Mouse (Mus musculus) central nervous system, embryonic 11.5 days (tissue): ENCODE measurements around the gene Neurog3. TPM values are rescaled to one million over a fixed set of nuclear protein-coding genes. Genes with fewer than 3 reads are reported as not detected.

Experiments
- polyA plus RNA-seq: library from polyadenylated mRNA; depleted of rRNA; stranded (reverse); fragments of >200 nt; gene quantifications from 2 replicates; pipeline ENCODE4 v1.2.3, GENCODE M21; 2012; rRNA removed

Gene Neurog3
- 0.95 and 2.4 TPM in 2 replicates for polyA plus RNA-seq

GRCm38 (mm10) chr10:62132691-62133281, at the start of gene Neurog3:
TSS of gene Neurog3 (plus strand) at chr10:62133090.

GRCm38 (mm10) chr10:62143820-62144219, 10.9 kb downstream of the Neurog3 start, which contains the start of gene Fam241b:
TSS of gene Fam241b (minus strand) at chr10:62143920.

Other genes starting within 250 kb of the Neurog3 start
- gene Col13a1, start 154.0 kb upstream of the Neurog3 start, polyA plus RNA-seq: 4.9 and 7.5 TPM in 2 replicates
- gene Fam241b, start 10.8 kb downstream of the Neurog3 start, polyA plus RNA-seq: 11.5 and 13.4 TPM in 2 replicates
- 8.2 and 14.1 TPM in 2 replicates for gene Tspan15, start 98.2 kb downstream of the Neurog3 start, polyA plus RNA-seq
- gene Tacr2, start 119.3 kb downstream of the Neurog3 start, polyA plus RNA-seq: not detected in 2 replicates
- 32.4 and 32.5 TPM in 2 replicates for gene Hk1, start 246.8 kb downstream of the Neurog3 start, polyA plus RNA-seq